Mouse (Mus musculus) cerebellum, adult (tissue): ENCODE measurements around the gene Myo18a.

Source experiments
- ATAC-seq: cut with Nextera tagmentation; 2 replicates; pipeline ENCODE4 v1.9.2; 2017; ENCODE audit warnings: mild to moderate bottlenecking, moderate library complexity, mixed read lengths; ENCODE audit not compliant: insufficient number of reproducible peaks, low FRiP score, low TSS enrichment

Gene Myo18a

GRCm38 (mm10) chr11:77830875-77831274, 67.8 kb downstream of the Myo18a start:
- ATAC-seq, result no peak

GRCm38 (mm10) chr11:77832541-77832940, 69.5 kb downstream of the Myo18a start:
- ATAC-seq, result no peak

GRCm38 (mm10) chr11:77835109-77835508, 72.1 kb downstream of the Myo18a start:
- ATAC-seq, result no peak

- no peak for ATAC-seq
These were observed 73.2 kb downstream of the Myo18a start for GRCm38 (mm10) chr11:77836290-77836689.

- no peak for ATAC-seq
These were observed 73.7 kb downstream of the Myo18a start for GRCm38 (mm10) chr11:77836751-77837150.

- no peak for ATAC-seq
These were observed 74.8 kb downstream of the Myo18a start for GRCm38 (mm10) chr11:77837856-77838255.

GRCm38 (mm10) chr11:77840523-77841245, 77.6 kb downstream of the Myo18a start:
- ATAC-seq, result peak; percentile 78; the same call in 1 of the 2 replicates

GRCm38 (mm10) chr11:77843068-77843905, 80.2 kb downstream of the Myo18a start:
- no peak for ATAC-seq

GRCm38 (mm10) chr11:77843906-77844200, 80.8 kb downstream of the Myo18a start:
- ATAC-seq, result no peak

- ATAC-seq, result no peak
These were observed 84.6 kb downstream of the Myo18a start for GRCm38 (mm10) chr11:77847599-77848128.

GRCm38 (mm10) chr11:77848131-77848530, 85.1 kb downstream of the Myo18a start:
- ATAC-seq, result no peak

- ATAC-seq, result no peak
These were observed 86.1 kb downstream of the Myo18a start for GRCm38 (mm10) chr11:77849151-77849550.

GRCm38 (mm10) chr11:77850401-77851244, 87.6 kb downstream of the Myo18a start:
- ATAC-seq, result peak; percentile 66

- no peak for ATAC-seq
These were observed 88.5 kb downstream of the Myo18a start for GRCm38 (mm10) chr11:77851483-77852010.

GRCm38 (mm10) chr11:77852195-77852594, 89.1 kb downstream of the Myo18a start:
- no peak for ATAC-seq

- ATAC-seq, result no peak
These were observed 90.1 kb downstream of the Myo18a start for GRCm38 (mm10) chr11:77852941-77853668.

GRCm38 (mm10) chr11:77854641-77855040, 91.6 kb downstream of the Myo18a start:
- ATAC-seq, result no peak

- ATAC-seq, result no peak
These were observed 92.3 kb downstream of the Myo18a start for GRCm38 (mm10) chr11:77855396-77855795.

- no peak for ATAC-seq
These were observed 94.0 kb downstream of the Myo18a start for GRCm38 (mm10) chr11:77857089-77857488.

GRCm38 (mm10) chr11:77858589-77858988, 95.5 kb downstream of the Myo18a start:
- no peak for ATAC-seq
